Mouse (Mus musculus) retina, postnatal 7 days (tissue): ENCODE results near the gene Cox11.

Experiments
- DNase-seq: peaks from one replicate; pipeline ENCODE4 v3.0.0-alpha.2; 2012; ENCODE audit warnings: low read depth, low spot score

Cox11 gene

DNA sequence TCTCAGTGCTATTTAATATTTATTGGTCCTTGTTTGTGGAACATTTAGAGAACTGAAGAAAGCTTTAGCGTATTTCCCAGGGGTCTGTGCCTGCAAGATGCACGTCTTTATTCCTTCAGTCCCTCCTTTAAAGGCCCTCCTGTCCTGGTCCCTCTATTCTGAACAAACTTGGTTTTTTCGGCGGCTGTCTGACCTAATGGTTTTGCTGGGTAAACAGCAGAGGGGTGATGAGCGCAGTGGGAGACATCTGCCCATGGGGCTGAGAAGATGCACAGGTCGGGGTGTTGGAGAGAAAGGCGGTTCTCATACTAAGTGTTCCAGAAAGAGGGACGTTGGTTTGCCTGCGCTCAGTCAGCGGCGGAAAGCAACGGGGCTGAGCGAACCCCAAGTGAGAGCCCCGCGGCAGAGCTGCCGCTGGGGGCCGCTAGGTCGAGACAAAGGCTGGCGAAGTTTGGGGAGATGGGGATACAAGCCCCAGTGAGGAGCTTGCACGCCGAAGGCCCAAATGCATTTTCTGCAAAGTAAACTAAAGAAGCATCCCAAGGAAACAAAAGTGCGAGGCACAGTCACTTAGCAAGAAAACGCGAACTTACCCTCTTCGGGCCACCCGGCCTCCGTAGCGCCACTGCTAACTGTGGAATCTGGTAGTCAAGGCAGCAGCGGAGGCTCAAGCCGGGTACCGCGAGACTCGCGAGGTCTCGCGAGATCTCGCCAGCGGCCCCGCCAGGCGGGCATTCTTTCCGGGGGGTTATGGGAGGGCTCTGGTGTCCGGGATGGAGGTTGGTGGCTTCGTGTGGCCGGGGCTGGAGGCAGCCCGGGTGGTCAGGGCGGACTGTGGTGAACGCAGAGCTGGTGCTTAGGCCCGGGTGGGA lies at the start of gene Cox11, which contains the start of gene Stxbp4:
Cox11 (plus strand) TSS at position 734 of the 872 bp plus-strand sequence.
Stxbp4 (minus strand) TSS at position 645 of the 872 bp plus-strand sequence.
- DNase-seq, result peak; percentile 92

DNA sequence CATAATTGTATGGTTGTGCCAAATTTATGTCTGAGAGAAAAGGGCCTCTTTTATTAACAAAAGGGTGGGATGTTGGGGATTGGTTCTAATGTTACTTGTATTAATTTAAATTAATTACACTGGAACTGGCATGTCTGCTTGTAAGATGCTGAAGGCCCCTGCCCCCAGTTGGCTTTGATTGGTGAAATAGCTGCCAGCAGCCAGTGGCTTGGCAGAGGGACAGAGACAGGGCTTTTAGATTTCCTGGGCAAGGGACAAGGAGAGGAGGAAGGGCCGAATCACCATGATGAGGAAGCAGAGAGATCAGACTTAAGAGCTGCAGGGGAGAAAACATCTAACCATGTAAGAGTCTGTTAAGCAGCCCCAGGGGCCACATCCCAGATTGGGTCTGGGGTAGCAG lies 47.0 kb upstream of the Cox11 start:
- DNase-seq, result no peak

DNA sequence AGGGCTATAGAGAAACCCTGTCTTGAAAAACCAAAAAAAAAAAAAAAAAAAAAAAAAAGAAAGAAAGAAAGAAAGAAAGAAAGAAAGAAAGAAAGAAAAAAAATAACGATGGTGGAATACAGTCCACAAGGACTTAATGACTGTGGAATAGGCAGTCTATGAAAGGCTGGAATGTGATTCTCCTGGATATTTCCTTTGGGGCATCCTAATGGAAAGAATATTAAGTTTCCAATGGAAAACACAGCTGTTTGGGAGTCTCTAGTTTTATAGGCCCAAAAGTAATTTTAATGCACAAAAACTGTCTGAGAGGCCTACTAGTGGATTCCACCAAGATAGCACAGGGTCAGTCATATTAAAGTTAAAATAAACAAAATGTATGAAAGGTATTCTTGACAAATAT lies 42.1 kb upstream of the Cox11 start:
- DNase-seq, result no peak

DNA sequence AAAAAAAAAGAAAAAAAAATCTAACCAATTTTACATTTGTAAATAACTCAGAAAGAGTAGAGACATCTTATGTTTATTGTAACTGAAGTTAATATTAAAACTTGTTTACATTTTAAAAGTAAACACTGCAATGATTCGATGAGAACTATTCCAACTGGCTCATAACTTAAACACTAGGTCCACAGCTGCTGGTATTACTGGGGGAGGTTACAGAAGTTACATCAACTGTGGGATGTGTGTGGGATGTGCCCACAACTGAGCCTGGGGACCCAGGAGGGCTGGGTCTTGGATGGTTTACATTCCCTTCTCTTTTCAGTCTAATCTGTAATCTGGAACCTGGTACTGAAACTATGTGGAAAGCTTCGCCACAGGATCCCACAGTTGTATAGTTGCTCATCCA lies 34.9 kb upstream of the Cox11 start:
- DNase-seq, result no peak

DNA sequence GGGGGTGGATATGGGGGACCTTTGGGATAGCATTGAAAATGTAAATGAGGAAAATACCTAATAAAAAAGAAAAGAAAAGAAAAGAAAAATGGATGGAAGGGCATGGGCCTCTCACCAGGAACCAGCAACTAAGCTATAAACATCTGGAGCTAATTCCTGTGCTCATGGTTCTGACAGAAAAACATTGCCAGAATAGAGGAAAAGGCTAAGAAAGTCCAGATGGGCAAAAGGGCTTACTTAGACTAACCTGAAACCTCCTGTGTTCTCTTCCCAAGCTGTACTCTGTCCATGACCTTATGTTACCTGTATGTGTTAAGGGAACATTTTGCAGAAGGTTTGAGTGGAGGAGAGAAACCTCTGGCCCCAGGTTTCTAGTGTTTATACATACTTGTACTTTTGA lies 25.9 kb upstream of the Cox11 start:
- DNase-seq, result no peak

DNA sequence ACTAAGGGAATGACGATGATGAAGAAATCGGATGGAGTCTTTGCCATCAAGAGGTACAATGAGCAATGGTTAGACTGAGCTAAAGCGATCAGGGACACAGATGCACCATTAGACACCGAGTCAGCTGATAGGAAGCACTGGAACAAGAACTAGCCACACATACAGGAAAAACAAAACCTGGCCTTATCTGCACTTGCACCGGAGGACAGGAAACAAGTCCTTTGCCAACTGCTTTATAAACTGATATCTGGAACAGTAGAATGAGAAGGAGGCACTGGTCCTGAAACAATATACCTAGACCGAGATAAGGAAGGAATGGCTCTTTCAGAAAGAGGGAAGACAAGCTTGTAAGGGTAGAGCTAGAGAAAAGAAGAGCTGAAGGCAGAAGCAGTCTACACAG lies 23.2 kb upstream of the Cox11 start:
- DNase-seq, result no peak

DNA sequence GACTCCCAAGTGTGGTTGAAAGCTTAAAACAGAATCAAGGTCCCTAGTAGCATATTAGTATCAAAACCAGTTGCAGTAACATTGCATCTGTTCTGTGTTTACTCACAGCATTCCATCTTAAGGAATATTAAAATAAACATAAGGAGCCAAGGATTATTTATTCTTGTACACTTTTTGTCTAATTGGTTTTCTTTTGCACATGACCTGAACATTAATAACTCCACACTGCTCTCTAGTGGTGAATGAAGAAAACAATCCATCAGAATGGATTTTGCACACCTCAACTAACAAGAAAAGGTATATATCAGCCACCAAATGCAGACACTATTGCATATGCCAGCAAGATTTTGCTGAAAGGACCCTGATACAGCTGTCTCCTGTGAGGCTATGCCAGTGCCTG lies 21.5 kb upstream of the Cox11 start:
- peak; percentile 33 for DNase-seq

DNA sequence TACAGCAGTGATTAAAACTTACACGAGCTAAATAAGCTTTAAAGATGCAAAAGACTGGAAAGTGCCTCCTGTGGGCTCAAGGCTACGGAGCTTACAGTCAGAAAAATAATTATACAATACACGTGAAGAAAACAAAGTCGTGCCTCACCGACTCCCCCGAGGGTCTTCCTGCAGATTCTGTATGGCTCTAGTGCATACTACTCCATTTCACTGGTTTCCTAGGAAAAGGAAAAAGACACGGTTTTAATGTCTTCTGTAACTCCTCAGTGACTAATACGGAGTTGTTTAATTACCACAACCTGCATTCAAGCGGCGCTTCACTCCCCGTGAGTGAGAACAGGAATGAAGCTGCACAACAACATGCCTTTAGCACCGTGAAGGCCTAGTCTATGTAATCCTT lies 15.9 kb upstream of the Cox11 start:
- DNase-seq, result no peak

DNA sequence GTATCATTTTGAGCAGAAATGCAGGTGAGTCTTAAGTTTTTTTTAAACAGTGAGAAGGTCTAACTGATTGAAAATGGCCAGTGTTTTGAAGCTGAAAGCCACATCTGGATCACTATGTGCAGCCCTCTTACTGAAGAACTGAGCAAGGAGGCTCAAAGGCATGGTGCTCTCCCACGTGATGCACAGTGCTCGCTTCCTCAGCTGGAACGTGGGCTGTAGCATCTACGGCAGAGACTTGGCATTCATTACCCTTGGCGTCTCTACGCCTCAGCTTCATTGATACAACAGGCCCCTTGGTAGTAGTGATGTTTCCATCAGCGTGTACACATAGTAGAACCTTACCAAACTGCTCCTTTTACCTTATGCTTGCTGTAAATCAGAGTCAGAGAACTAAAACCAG lies 15.5 kb upstream of the Cox11 start:
- DNase-seq, result no peak

DNA sequence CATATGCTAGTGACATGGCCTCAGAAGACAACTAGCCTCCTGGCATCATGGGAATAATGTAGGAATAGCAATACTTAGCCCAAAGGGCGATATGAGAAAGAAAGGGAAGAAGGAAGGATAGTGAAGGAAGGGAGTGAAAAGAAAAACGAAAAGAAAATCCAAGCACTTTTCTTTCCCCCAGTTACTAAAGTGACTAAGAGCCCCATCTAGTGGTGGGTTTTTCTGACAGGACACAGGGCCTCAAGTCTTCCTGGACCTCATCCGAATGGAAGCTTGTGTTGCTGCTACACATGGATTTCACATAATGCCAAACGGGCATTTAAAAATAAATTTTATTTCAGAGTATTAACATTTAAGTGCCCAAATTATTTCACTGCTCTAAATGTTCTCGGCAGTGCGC lies 14.5 kb upstream of the Cox11 start:
- DNase-seq, result peak; percentile 51

DNA sequence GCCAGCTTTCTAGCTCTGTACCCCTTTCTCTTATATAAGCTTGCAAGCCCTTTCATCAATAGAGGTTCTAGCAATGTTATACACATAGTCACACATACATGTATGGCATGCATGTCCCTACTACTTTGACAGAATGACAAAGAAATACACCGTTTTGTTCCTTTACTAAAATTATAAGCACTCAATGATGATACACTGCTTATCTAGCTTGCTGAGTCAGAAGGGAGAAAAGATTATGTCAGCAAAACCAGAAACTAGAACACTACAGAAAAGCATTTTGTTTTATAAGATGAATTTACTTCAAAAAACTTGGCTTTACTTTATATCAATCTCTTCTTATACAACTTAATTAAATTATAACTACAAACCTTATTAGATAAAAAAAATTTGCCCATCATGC lies 12.8 kb upstream of the Cox11 start:
- no peak for DNase-seq

DNA sequence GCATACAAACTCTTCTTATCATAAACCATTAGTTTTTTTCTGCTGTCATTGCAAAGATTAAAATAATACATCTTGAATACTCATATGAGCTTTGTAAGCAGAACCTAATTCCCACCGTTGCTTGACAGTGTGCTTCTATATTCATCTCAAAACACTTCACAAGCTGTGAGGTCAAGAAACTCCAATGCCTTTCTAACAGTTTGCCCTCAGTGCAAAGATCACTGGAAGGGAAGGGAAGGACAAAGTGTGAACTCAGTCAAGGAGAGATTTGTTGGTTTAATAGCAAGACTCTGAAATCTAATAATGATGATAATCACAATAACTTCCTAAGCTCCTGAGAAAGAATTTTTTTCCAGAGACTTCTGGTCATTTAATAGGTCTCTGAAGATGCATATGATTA lies 10.2 kb upstream of the Cox11 start:
- no peak for DNase-seq

DNA sequence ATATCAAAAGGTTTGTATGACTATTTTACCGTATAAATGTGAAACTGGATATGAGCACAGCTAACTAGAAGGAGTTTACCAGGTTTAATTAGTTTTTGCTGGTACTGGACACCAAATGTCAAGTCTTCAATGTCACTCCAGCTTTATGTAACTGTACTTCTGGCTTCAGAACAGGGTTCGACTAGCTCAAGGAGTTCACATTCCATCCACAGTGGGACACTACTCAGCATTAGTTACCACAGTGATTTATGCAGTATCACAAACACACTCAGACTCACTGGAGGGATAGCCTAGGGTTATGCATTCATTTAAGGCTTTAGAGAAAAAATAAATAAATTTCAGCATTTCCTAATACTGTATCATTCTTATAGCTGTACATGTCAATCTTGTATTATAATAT lies 5.5 kb upstream of the Cox11 start:
- no peak for DNase-seq

DNA sequence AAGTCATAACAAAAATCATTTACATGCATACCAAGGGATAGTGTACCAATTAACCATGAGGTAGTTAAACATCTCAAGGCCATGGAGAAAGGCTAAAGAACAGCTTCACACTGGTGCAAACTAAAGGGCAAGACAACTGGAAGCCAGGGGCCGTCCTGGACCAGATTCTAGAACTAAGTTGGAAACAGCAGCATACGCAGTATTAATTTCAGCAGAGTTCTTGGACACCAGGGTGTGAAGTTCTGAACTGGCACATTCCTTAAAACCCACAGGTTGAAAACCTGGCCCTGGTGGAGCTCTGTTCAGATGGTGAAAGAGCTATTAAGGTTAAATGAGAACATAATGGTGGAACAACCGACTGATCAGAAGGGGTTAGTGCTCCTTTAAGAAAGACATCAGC lies 3.3 kb upstream of the Cox11 start:
- no peak for DNase-seq

DNA sequence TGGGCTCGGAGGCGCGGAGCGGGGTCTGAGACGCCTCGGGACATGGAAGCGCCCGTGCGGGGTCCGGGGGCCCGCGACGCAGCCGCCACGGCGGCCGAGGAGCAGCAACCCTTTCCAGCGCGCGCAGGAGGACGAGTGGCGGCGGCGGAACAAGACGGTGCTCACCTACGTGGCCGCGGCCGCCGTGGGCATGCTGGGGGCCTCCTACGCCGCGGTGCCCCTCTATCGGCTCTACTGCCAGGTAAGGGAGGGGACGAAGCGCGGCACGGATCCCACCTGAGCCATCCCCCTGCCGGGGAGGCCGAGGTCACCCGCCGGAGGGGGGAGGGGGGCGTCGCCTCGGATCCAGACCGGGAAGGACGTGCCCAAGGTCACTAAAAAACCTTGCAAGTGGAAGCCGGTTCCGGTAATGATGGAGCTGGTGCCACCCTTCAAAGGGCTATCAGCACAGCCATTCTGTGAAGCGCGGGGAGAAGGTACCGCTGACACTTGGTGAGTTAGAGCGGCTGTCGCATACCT lies 398 bp downstream of the Cox11 start:
- DNase-seq, result peak; percentile 11

DNA sequence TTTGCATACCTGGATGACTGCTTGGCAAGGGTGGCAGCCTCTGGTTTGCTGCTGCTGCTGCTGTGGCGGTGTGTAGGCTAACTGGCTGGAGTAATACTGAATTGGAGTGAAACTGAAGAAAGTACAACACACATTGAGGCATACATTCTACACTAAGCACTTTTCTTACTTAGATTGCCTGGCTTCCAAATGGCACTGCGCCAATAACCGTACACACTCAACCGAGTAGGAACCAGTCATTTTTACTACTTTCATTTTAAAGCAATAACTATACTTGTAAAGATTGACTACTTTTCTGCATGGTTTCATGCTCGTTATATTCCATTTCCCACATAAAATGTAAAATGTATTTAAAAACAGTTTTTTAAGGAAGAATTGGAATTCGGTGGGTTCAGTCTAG lies 11.8 kb downstream of the Cox11 start:
- DNase-seq, result no peak

DNA sequence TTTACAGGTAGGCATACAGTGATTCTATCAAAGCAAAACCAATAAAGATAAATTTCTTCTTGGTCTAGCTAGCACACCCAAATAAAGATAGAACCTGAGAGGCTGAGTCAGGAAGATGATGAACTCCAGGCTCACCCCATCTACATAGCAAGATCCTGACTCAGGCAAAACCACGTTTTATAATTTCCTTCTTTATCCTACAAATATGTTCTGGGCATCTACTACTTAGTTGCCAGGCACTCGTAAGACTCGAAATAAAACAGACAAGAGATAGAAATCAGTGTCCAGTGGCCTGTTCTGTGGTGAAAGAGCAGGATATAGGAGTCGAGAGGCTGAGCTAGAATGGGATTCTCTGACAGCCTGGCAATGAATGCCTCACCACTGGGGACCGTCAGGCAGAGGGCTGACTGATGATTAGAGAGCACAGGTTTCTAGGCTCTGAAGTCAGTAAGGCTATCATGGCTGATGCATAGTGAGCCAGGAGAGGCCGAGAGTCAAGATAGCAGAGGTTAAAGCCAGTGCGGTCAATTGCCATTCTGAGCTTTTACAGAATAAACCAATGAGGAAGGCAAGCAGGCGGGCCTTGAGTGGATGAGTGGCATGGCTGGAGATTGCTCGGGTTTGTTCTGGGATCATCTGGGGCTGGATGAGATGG lies 12.4 kb downstream of the Cox11 start:
- DNase-seq, result no peak

DNA sequence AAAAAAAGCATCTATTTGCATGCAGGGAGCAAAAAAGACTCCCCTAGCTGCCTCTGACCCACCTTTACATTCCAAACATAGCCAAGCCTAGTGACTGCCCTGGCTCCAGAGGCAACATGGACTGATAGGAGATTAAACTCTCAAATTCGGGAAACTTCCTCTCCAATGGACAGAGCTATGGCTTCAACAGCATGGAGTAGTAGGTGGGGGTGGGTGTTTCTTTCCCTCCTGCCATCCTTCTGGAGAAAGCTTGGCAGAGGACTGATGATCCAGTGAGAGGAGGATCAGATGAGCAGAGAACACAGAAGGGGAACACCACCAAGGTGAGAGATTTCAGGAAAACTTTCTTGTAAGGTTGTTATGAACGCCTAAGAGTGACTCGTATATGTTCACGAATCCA lies 14.6 kb downstream of the Cox11 start:
- no peak for DNase-seq

DNA sequence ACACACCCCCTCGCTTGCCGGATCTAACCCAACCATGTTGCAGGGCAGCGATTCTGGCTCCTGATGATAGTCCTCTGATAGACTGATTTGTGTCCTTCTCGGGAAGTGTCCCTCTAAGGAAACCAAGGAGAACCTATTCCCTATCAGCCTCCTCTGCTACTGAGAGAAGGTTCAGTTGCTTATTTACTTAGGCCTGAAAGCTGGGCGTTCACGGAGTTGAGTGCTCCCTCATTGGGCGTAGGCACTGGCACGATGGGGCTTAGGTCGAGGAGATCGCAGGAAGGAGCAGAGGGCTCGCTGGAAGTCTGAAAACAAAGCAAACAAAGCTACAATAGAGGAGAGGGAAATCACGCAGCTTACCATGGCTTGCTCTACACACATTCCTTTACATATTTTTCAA lies 19.6 kb downstream of the Cox11 start:
- DNase-seq, result no peak

DNA sequence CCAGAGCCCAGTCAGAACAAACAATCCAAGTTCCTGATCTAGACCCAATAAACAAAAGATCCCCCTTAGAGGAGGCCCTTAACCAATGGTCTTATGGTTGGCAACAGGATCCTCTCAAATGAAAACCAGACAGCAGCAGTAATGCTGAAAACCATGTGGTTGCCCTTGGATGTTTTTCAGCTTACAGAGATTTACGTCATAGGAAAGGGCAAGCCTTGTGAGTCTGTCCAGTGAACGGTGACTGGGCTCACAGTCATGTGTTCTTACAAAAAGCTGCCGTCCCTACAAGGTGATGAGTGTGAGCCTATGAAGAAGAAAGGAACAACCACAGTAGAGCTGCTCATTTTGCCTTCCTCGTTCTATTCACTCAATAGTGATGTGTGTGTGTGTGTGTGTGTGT lies 22.7 kb downstream of the Cox11 start:
- DNase-seq, result no peak

DNA sequence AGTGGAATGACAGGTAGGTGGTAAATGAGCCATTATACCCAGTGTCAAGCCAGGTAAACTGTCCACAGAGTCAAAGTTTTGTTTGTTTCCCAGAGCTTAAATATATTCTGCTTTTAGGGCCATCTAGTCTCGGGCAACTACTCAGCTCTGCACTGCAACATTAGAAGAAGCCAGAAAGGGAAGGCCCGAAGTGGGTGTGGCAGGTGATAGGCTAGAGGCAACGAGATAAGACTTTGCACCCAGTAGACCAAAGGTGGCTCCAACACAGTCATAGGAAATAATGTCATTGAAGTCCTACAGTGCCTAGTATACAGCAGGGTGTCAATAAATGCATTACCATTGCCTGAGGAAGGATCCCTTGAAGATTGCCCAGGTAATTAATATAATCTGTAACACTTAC lies 25.1 kb downstream of the Cox11 start:
- DNase-seq, result no peak

DNA sequence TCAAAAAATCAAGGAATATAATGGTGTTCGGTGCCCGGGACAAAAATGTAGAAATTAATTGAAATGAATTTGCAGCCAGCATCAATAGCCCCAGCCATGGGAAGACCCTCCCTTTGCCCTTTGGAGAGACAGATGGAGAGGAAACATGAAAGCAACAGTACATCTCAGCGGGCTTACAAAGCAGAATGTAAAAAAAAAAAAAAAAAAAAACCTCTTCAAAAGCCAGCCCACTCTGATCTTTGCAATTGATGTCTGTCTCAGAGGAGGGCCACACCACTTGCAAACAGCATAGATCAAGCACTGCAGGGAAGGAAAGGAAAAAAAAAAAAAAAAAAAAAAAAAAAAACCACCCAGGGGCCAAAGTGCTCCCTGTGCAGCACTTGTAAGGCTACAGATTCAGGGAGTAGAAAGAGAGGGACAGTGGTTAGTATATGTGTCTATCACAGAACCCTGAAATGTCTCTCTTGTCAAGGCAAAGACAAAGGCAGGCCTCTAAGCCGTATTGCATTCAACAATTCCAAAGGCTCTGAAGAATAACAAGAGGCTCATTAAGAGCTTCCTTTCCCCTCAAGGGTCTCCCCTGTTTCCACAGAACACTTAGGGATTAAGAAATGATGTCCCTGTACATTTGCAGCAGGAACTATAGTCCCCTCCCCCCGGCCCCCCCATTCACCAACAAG lies 25.8 kb downstream of the Cox11 start:
- no peak for DNase-seq
